Mouse (Mus musculus) mouse trophoblast stem cell (cell line): Measurements from ENCODE around the gene Knstrn.

ENCODE experiments used
- in situ Hi-C, 2 experiments: fragments of 300-500 bp; cut with MseI, MboI; formaldehyde crosslinking; loops; 2 replicates in 1 of 2; 3 replicates in 1 of 2; pipeline ENCODE4 v1.15.1; 2025

The Knstrn gene

GRCm38 (mm10) chr2:118861454-118862339 lies 47.9 kb downstream of the Knstrn start, which contains the start of gene Ivd:
Gene Ivd (plus strand): TSS chr2:118861954.
- in situ Hi-C loops, result no loop called here

- in situ Hi-C loops, result no loop called here
These were observed 48.5 kb downstream of the Knstrn start for GRCm38 (mm10) chr2:118862340-118862675.

GRCm38 (mm10) chr2:118870601-118871000 lies 56.8 kb downstream of the Knstrn start:
- in situ Hi-C loops, result no loop called here

GRCm38 (mm10) chr2:118871032-118871431 lies 57.2 kb downstream of the Knstrn start:
- in situ Hi-C loops, result no loop called here

- in situ Hi-C loops, result no loop called here
These were observed 59.2 kb downstream of the Knstrn start for GRCm38 (mm10) chr2:118873018-118873417.

- in situ Hi-C loops, result no loop called here
These were observed 60.2 kb downstream of the Knstrn start for GRCm38 (mm10) chr2:118873890-118874430.

- in situ Hi-C loops, result no loop called here
These were observed 61.5 kb downstream of the Knstrn start for GRCm38 (mm10) chr2:118875316-118875715.

- in situ Hi-C loops, result no loop called here
These were observed 62.6 kb downstream of the Knstrn start for GRCm38 (mm10) chr2:118876453-118876852.

GRCm38 (mm10) chr2:118881019-118881418 lies 67.2 kb downstream of the Knstrn start:
- in situ Hi-C loops, result loop anchor here (10.0 kb wide), 1 partner anchor 116 kb away; the partner anchor contains the start of gene Ccdc9b (in 2 of the 2)

- in situ Hi-C loops, result loop anchor here (10.0 kb wide), 1 partner anchor 117 kb away; the partner anchor contains the start of gene Ccdc9b (in 2 of the 2)
These were observed 68.2 kb downstream of the Knstrn start for GRCm38 (mm10) chr2:118881956-118882355.

- in situ Hi-C loops, result loop anchor here (10.0 kb wide), 1 partner anchor 118 kb away; the partner anchor contains the start of gene Ccdc9b (in 2 of the 2)
These were observed 69.3 kb downstream of the Knstrn start for GRCm38 (mm10) chr2:118882840-118883679.

GRCm38 (mm10) chr2:118887440-118887839 lies 73.6 kb downstream of the Knstrn start:
- in situ Hi-C loops, result loop anchor here (10.0 kb wide), 1 partner anchor 123 kb away; the partner anchor contains the start of gene Ccdc9b (in 2 of the 2)

- in situ Hi-C loops, result loop anchor here (10.0 kb wide), 1 partner anchor 123 kb away; the partner anchor contains the start of gene Ccdc9b (in 2 of the 2)
These were observed 74.2 kb downstream of the Knstrn start for GRCm38 (mm10) chr2:118887845-118888548.

GRCm38 (mm10) chr2:118891173-118891572 lies 77.4 kb downstream of the Knstrn start:
- in situ Hi-C loops, result no loop called here

GRCm38 (mm10) chr2:118895990-118896913 lies 82.4 kb downstream of the Knstrn start:
- in situ Hi-C loops, result no loop called here

- in situ Hi-C loops, result no loop called here
These were observed 83.1 kb downstream of the Knstrn start for GRCm38 (mm10) chr2:118896914-118897291.

- in situ Hi-C loops, result no loop called here
These were observed 83.6 kb downstream of the Knstrn start for GRCm38 (mm10) chr2:118897392-118897791.

GRCm38 (mm10) chr2:118897808-118898207 lies 84.0 kb downstream of the Knstrn start:
- in situ Hi-C loops, result no loop called here

GRCm38 (mm10) chr2:118898771-118899170 lies 85.0 kb downstream of the Knstrn start:
- in situ Hi-C loops, result no loop called here

GRCm38 (mm10) chr2:118899306-118899705 lies 85.5 kb downstream of the Knstrn start:
- in situ Hi-C loops, result no loop called here
